Mouse (Mus musculus) stomach, postnatal 0 days (tissue): Measurements from ENCODE around the gene Prss40. TPM values are rescaled to one million over a fixed set of nuclear protein-coding genes. Genes with fewer than 3 reads are reported as not detected.

Source experiments
- ATAC-seq: fragments of 200-750 bp; cut with Nextera tagmentation; 2 replicates; pipeline ENCODE4 v1.8.0; 2017; ENCODE audit not compliant: low FRiP score, low TSS enrichment
- DNase-seq: peaks from one replicate; pipeline ENCODE4 v3.0.0-alpha.2; 2016; ENCODE audit warnings: low spot score
- H3K27ac ChIP-seq: fragments of 300-500 bp; sonication (generic); replicated peaks from 2 replicates; pipeline ENCODE4 v1.5.1; 2014; ENCODE audit warnings: mild to moderate bottlenecking, control low read depth
- H3K27me3 ChIP-seq: fragments of 300-500 bp; sonication (generic); 2 replicates; pipeline ENCODE4 v1.6.1; 2014; ENCODE audit warnings: low read length; ENCODE audit not compliant: control insufficient read depth, insufficient read depth
- H3K36me3 ChIP-seq: fragments of 300-500 bp; sonication (generic); 2 replicates; pipeline ENCODE4 v1.6.1; 2014; ENCODE audit warnings: low read length, mixed read lengths; ENCODE audit not compliant: control insufficient read depth, insufficient read depth
- H3K4me1 ChIP-seq: fragments of 300-500 bp; sonication (generic); replicated peaks from 2 replicates; pipeline ENCODE4 v1.6.1; 2014; ENCODE audit warnings: antibody characterized with exemption; ENCODE audit not compliant: control insufficient read depth, insufficient read depth
- H3K4me2 ChIP-seq: fragments of 300-500 bp; sonication (generic); replicated peaks from 2 replicates; pipeline ENCODE4 v1.6.1; 2014; ENCODE audit warnings: low read depth, mild to moderate bottlenecking, control low read depth, moderate library complexity
- H3K4me3 ChIP-seq: fragments of 300-500 bp; sonication (generic); 2 replicates; pipeline ENCODE4 v1.5.1; 2014; ENCODE audit warnings: low read depth, low read length, control low read depth
- H3K9ac ChIP-seq: fragments of 300-500 bp; sonication (generic); 2 replicates; pipeline ENCODE4 v1.6.1; 2014; ENCODE audit warnings: mild to moderate bottlenecking, low read length, control low read depth, mixed read lengths
- H3K9me3 ChIP-seq: fragments of 300-500 bp; sonication (generic); 2 replicates; pipeline ENCODE4 v1.6.1; 2016; ENCODE audit warnings: low read length; ENCODE audit not compliant: control insufficient read depth
- CTCF ChIP-seq: IDR thresholded peaks from 2 replicates; pipeline ENCODE4 v1.5.1; 2016; ENCODE audit warnings: antibody characterized with exemption, low read depth, mild to moderate bottlenecking, moderate library complexity
- EP300 ChIP-seq: optimal IDR thresholded peaks from 2 replicates; pipeline ENCODE3; 2016; ENCODE audit warnings: antibody characterized with exemption
- WGBS: fragments of 180-500 bp; shearing (Covaris S2); extraction: QIAGEN DNeasy Blood & Tissue Kit; methylation state at CpG from one replicate; pipeline ENCODE4 v1.1.7; 2014; 5-methylcytosine and 5-hydroxymethylcytosine counted together
- polyA plus RNA-seq: library from polyadenylated mRNA; unstranded; fragments of >200 nt; fragmentation: Nextera tagmentation; extraction: Ambion mirVana; gene quantifications from 2 replicates; pipeline ENCODE4 v1.2.1, GENCODE M21; 2015

Gene Prss40
- polyA plus RNA-seq, 1 experiment from 2014 or later, result 0.11 TPM

- Histone ChIP-seq H3K4me3 (no peak overlapping the region), H3K9ac (no peak overlapping the region), H3K4me2 (no peak overlapping the region), H3K27ac (no peak overlapping the region), H3K36me3 (no peaks in the 10 kb centered on the region), H3K27me3 (no peaks in the 10 kb centered on the region), H3K9me3 (no peaks in the 10 kb centered on the region), H3K4me1 (no peaks in the 10 kb centered on the region)
- DNase-seq (no peak), ATAC-seq (no peak)
- TF ChIP-seq CTCF (no peak), EP300 (no peak)
- WGBS, result 100% methylated on average over 2 of the region's 2 CpGs
These were observed 9.1 kb upstream of the Prss40 start for GRCm38 (mm10) chr1:34569876-34570275.

- Histone ChIP-seq H3K27me3 (no peaks in the 10 kb centered on the region), H3K36me3 (no peaks in the 10 kb centered on the region), H3K27ac (no peak overlapping the region), H3K9me3 (no peaks in the 10 kb centered on the region), H3K4me3 (no peak overlapping the region), H3K4me2 (no peak overlapping the region), H3K9ac (no peak overlapping the region), H3K4me1 (no peaks in the 10 kb centered on the region)
- 98% methylated on average over 2 of the region's 2 CpGs for WGBS
- ATAC-seq (no peak), DNase-seq (no peak)
- no peak for TF ChIP-seq EP300
- TF ChIP-seq CTCF, result no peak
These were observed 7.4 kb upstream of the Prss40 start for GRCm38 (mm10) chr1:34568120-34568519.

GRCm38 (mm10) chr1:34564383-34565045 is 3.8 kb upstream of the Prss40 start:
- H3K4me2 ChIP-seq, result no peak overlapping the region
- no peaks in the 10 kb centered on the region for H3K9me3 ChIP-seq
- H3K36me3 ChIP-seq, result no peaks in the 10 kb centered on the region
- H3K27ac ChIP-seq, result no peak overlapping the region
- H3K9ac ChIP-seq, result no peak overlapping the region
- H3K4me1 ChIP-seq, result no peaks in the 10 kb centered on the region
- H3K4me3 ChIP-seq, result no peak overlapping the region
- 73% methylated on average over 8 of the region's 8 CpGs for WGBS
- DNase-seq (no peak), ATAC-seq (no peak)
- TF ChIP-seq EP300 (no peak), CTCF (no peak)
- H3K27me3 ChIP-seq, result no peaks in the 10 kb centered on the region

GRCm38 (mm10) chr1:34554275-34554674 is 6.5 kb downstream of the Prss40 start:
- Histone ChIP-seq H3K36me3 (no peaks in the 10 kb centered on the region), H3K4me1 (no peaks in the 10 kb centered on the region), H3K9me3 (no peaks in the 10 kb centered on the region), H3K27me3 (no peaks in the 10 kb centered on the region), H3K9ac (no peak overlapping the region), H3K27ac (no peak overlapping the region), H3K4me3 (no peak overlapping the region), H3K4me2 (no peak overlapping the region)
- TF ChIP-seq CTCF (no peak), EP300 (no peak)
- no peak for DNase-seq
- ATAC-seq, result no peak
- 85% methylated on average over 7 of the region's 7 CpGs for WGBS

- no peaks in the 10 kb centered on the region for H3K36me3 ChIP-seq
- DNase-seq, result no peak
- H3K4me1 ChIP-seq, result no peaks in the 10 kb centered on the region
- no peak overlapping the region for H3K9ac ChIP-seq
- no peaks in the 10 kb centered on the region for H3K27me3 ChIP-seq
- no peak overlapping the region for H3K4me2 ChIP-seq
- WGBS, result 96% methylated on average over 1 of the region's 1 CpGs
- TF ChIP-seq CTCF (no peak), EP300 (no peak)
- H3K9me3 ChIP-seq, result no peaks in the 10 kb centered on the region
- no peak overlapping the region for H3K4me3 ChIP-seq
- ATAC-seq, result no peak
- H3K27ac ChIP-seq, result no peak overlapping the region
These were observed 7.1 kb downstream of the Prss40 start for GRCm38 (mm10) chr1:34553690-34554089.

GRCm38 (mm10) chr1:34547074-34547473 is 13.7 kb downstream of the Prss40 start:
- no peaks in the 10 kb centered on the region for H3K36me3 ChIP-seq
- no peak overlapping the region for H3K4me2 ChIP-seq
- TF ChIP-seq CTCF (no peak), EP300 (no peak)
- no peak for ATAC-seq
- H3K4me1 ChIP-seq, result no peaks in the 10 kb centered on the region
- no peak overlapping the region for H3K27ac ChIP-seq
- H3K9me3 ChIP-seq, result no peaks in the 10 kb centered on the region
- no peak overlapping the region for H3K9ac ChIP-seq
- H3K4me3 ChIP-seq, result no peak overlapping the region
- no peaks in the 10 kb centered on the region for H3K27me3 ChIP-seq
- DNase-seq, result no peak
- 70% methylated on average over 1 of the region's 1 CpGs for WGBS
